Mouse (Mus musculus): ENCODE measurements at regions not wholly inside any gene's neighbourhood (a gene's known extent, or its start where the extent isn't known, plus 50 kb on each side); places are given as distances from the start of the nearest gene placed in this dataset.
A peak's percentile ranks its signal among the peaks of the same experiment; 100 is the strongest.

- Histone ChIP-seq H3K27ac (ENCODE audit: low read depth) (no peak overlapping the region), H3K4me2 (ENCODE audit: low read depth, low read length) (no peak overlapping the region), H3K27me3 (ENCODE audit: control insufficient read depth, insufficient read depth, low read length) (no peaks in the 10 kb centered on the region), H3K4me3 (ENCODE audit: low read depth, low read length) (no peak overlapping the region), H3K36me3 (replicated peaks; ENCODE audit: control insufficient read depth, insufficient read depth, low read length) (no peaks in the 10 kb centered on the region), H3K9ac (replicated peaks; ENCODE audit: low read depth, low read length) (no peak overlapping the region), H3K9me3 (replicated peaks; ENCODE audit: control insufficient read depth, low read length) (no peaks in the 10 kb centered on the region), H3K4me1 (ENCODE audit: control insufficient read depth, insufficient read depth) (peaks cover 7% of the 10 kb centered on the region)
- TF ChIP-seq EP300 (IDR thresholded peaks at IDR 0.05; ENCODE audit: low read depth) = no peak
- no peak for TF ChIP-seq CTCF (IDR thresholded peaks at IDR 0.05; ENCODE audit: low read depth)
- DNase-seq (ENCODE audit: low spot score) = no peak
- no peak for ATAC-seq (ENCODE audit: insufficient read depth, low read depth)
- 78% methylated on average over 8 of the region's 8 CpGs for WGBS
These were observed 175.7 kb downstream of the Tm2d1 start for GRCm38 (mm10) chr4:98207446-98207845.

- 54% methylated on average over 6 of the region's 6 CpGs for WGBS
- peak; percentile 12; the same call in 1 of the 2 replicates for TF ChIP-seq CTCF (IDR thresholded peaks at IDR 0.05; ENCODE audit: low read depth)
- no peak for TF ChIP-seq EP300 (IDR thresholded peaks at IDR 0.05; ENCODE audit: low read depth)
These were observed 176.7 kb downstream of the Tm2d1 start for GRCm38 (mm10) chr4:98206245-98206970.

GRCm38 (mm10) chr4:98203129-98203528 lies 180.0 kb downstream of the Tm2d1 start:
- Histone ChIP-seq H3K9ac (replicated peaks; ENCODE audit: low read depth, low read length) (no peak overlapping the region), H3K27me3 (ENCODE audit: control insufficient read depth, insufficient read depth, low read length) (no peaks in the 10 kb centered on the region), H3K36me3 (replicated peaks; ENCODE audit: control insufficient read depth, insufficient read depth, low read length) (no peaks in the 10 kb centered on the region), H3K9me3 (replicated peaks; ENCODE audit: control insufficient read depth, low read length) (no peaks in the 10 kb centered on the region), H3K4me1 (ENCODE audit: control insufficient read depth, insufficient read depth) (peaks cover 23% of the 10 kb centered on the region), H3K27ac (ENCODE audit: low read depth) (peak overlapping the region; percentile 86), H3K4me2 (ENCODE audit: low read depth, low read length) (no peak overlapping the region), H3K4me3 (ENCODE audit: low read depth, low read length) (no peak overlapping the region)
- DNase-seq (ENCODE audit: low spot score) (no peak), ATAC-seq (ENCODE audit: insufficient read depth, low read depth) (peak; percentile 35; the same call in 1 of the 2 replicates)
- 29% methylated on average over 3 of the region's 3 CpGs for WGBS
- TF ChIP-seq CTCF (IDR thresholded peaks at IDR 0.05; ENCODE audit: low read depth) = no peak
- no peak; the same call in 1 of the 2 replicates for TF ChIP-seq EP300 (IDR thresholded peaks at IDR 0.05; ENCODE audit: low read depth)

More at GRCm38 (mm10) chr4:98206245-98206970, 176.7 kb downstream of the Tm2d1 start:
- H3K27ac ChIP-seq (ENCODE audit: low read depth) = no peak overlapping the region
- H3K4me1 ChIP-seq (ENCODE audit: control insufficient read depth, insufficient read depth) = peaks cover 17% of the 10 kb centered on the region
- no peaks in the 10 kb centered on the region for H3K9me3 ChIP-seq (replicated peaks; ENCODE audit: control insufficient read depth, low read length)
- DNase-seq (ENCODE audit: low spot score) = no peak
- no peak overlapping the region for H3K4me2 ChIP-seq (ENCODE audit: low read depth, low read length)
- H3K9ac ChIP-seq (replicated peaks; ENCODE audit: low read depth, low read length) = no peak overlapping the region
- no peak for ATAC-seq (ENCODE audit: insufficient read depth, low read depth)
- H3K4me3 ChIP-seq (ENCODE audit: low read depth, low read length) = no peak overlapping the region
- no peaks in the 10 kb centered on the region for H3K36me3 ChIP-seq (replicated peaks; ENCODE audit: control insufficient read depth, insufficient read depth, low read length)
- no peaks in the 10 kb centered on the region for H3K27me3 ChIP-seq (ENCODE audit: control insufficient read depth, insufficient read depth, low read length)

GRCm38 (mm10) chr4:98202232-98202631 lies 180.9 kb downstream of the Tm2d1 start:
- 70% methylated on average over 2 of the region's 2 CpGs for WGBS
- Histone ChIP-seq H3K9me3 (replicated peaks; ENCODE audit: control insufficient read depth, low read length) (no peaks in the 10 kb centered on the region), H3K27ac (ENCODE audit: low read depth) (peak overlapping the region; percentile 86), H3K9ac (replicated peaks; ENCODE audit: low read depth, low read length) (no peak overlapping the region), H3K4me2 (ENCODE audit: low read depth, low read length) (no peak overlapping the region), H3K4me1 (ENCODE audit: control insufficient read depth, insufficient read depth) (peaks cover 23% of the 10 kb centered on the region), H3K27me3 (ENCODE audit: control insufficient read depth, insufficient read depth, low read length) (no peaks in the 10 kb centered on the region), H3K36me3 (replicated peaks; ENCODE audit: control insufficient read depth, insufficient read depth, low read length) (no peaks in the 10 kb centered on the region), H3K4me3 (ENCODE audit: low read depth, low read length) (no peak overlapping the region)
- no peak for TF ChIP-seq CTCF (IDR thresholded peaks at IDR 0.05; ENCODE audit: low read depth)
- ATAC-seq (ENCODE audit: insufficient read depth, low read depth) (no peak), DNase-seq (ENCODE audit: low spot score) (no peak)

GRCm38 (mm10) chr4:98201102-98201501 lies 182.0 kb downstream of the Tm2d1 start:
- WGBS = 19% methylated on average over 3 of the region's 3 CpGs
- Histone ChIP-seq H3K9ac (replicated peaks; ENCODE audit: low read depth, low read length) (no peak overlapping the region), H3K36me3 (replicated peaks; ENCODE audit: control insufficient read depth, insufficient read depth, low read length) (no peaks in the 10 kb centered on the region), H3K4me3 (ENCODE audit: low read depth, low read length) (no peak overlapping the region), H3K4me1 (ENCODE audit: control insufficient read depth, insufficient read depth) (peaks cover 23% of the 10 kb centered on the region), H3K9me3 (replicated peaks; ENCODE audit: control insufficient read depth, low read length) (no peaks in the 10 kb centered on the region), H3K27me3 (ENCODE audit: control insufficient read depth, insufficient read depth, low read length) (no peaks in the 10 kb centered on the region), H3K4me2 (ENCODE audit: low read depth, low read length) (no peak overlapping the region), H3K27ac (ENCODE audit: low read depth) (peak overlapping the region; percentile 79)
- ATAC-seq (ENCODE audit: insufficient read depth, low read depth) (peak; percentile 97), DNase-seq (ENCODE audit: low spot score) (peak; percentile 91)
- peak; percentile 96 for TF ChIP-seq EP300 (IDR thresholded peaks at IDR 0.05; ENCODE audit: low read depth)
- TF ChIP-seq CTCF (IDR thresholded peaks at IDR 0.05; ENCODE audit: low read depth) = 0 out of 2 replicates have a peak, but pooled peaks have one; percentile 3

GRCm38 (mm10) chr4:98200701-98201100 lies 182.4 kb downstream of the Tm2d1 start:
- WGBS = 20% methylated on average over 1 of the region's 1 CpGs
- H3K27ac ChIP-seq (ENCODE audit: low read depth) = peak overlapping the region; percentile 79
- H3K4me2 ChIP-seq (ENCODE audit: low read depth, low read length) = no peak overlapping the region
- DNase-seq (ENCODE audit: low spot score) (no peak), ATAC-seq (ENCODE audit: insufficient read depth, low read depth) (peak; percentile 34)
- peaks cover 23% of the 10 kb centered on the region for H3K4me1 ChIP-seq (ENCODE audit: control insufficient read depth, insufficient read depth)
- H3K9me3 ChIP-seq (replicated peaks; ENCODE audit: control insufficient read depth, low read length) = no peaks in the 10 kb centered on the region
- no peaks in the 10 kb centered on the region for H3K27me3 ChIP-seq (ENCODE audit: control insufficient read depth, insufficient read depth, low read length)
- no peak overlapping the region for H3K4me3 ChIP-seq (ENCODE audit: low read depth, low read length)
- H3K36me3 ChIP-seq (replicated peaks; ENCODE audit: control insufficient read depth, insufficient read depth, low read length) = no peaks in the 10 kb centered on the region
- no peak overlapping the region for H3K9ac ChIP-seq (replicated peaks; ENCODE audit: low read depth, low read length)
- TF ChIP-seq CTCF (IDR thresholded peaks at IDR 0.05; ENCODE audit: low read depth) (no peak), EP300 (IDR thresholded peaks at IDR 0.05; ENCODE audit: low read depth) (no peak)
